Comparison of ENCODE assay signal across 8 mouse cellular contexts in genomic region chr4:140469760-140470452, GRCm38 (mm10).
A peak's percentile ranks its signal among the peaks of the same experiment; 100 is the strongest.
DNase-seq lines count a peak whose midpoint lies in the region; ATAC-seq lines count a peak whose summit lies in the region.

No protein-coding gene starts in this region.

- H3K4me1 ChIP-seq in hindbrain, embryonic 10.5 days (replicated peaks) = 0 out of 2 replicates have a peak, but pooled peaks cover 11% of the 10 kb centered on the region
- peaks cover 6% of the 10 kb centered on the region; the same call in 1 of the 2 replicates for H3K4me1 ChIP-seq in hindbrain, embryonic 16.5 days (ENCODE audit: control insufficient read depth, insufficient read depth, low read depth, low read length)
- no peaks in the 10 kb centered on the region for H3K4me1 ChIP-seq in heart, embryonic 11.5 days (ENCODE audit: control insufficient read depth, insufficient read depth, low read length)

- no peaks in the 10 kb centered on the region for H3K36me3 ChIP-seq in hindbrain, embryonic 10.5 days
- H3K36me3 ChIP-seq in hindbrain, embryonic 16.5 days (ENCODE audit: control insufficient read depth, insufficient read depth, low read length) = no peaks in the 10 kb centered on the region
- no peaks in the 10 kb centered on the region for H3K36me3 ChIP-seq in heart, embryonic 11.5 days (ENCODE audit: control insufficient read depth, insufficient read depth, low read length)

- peaks cover 15% of the 10 kb centered on the region; the same call in 1 of the 2 replicates for H3K27me3 ChIP-seq in hindbrain, embryonic 10.5 days (ENCODE audit: insufficient read depth, poor library complexity, severe bottlenecking)
- H3K27me3 ChIP-seq in hindbrain, embryonic 16.5 days (replicated peaks; ENCODE audit: control insufficient read depth, insufficient read depth, low read length) = no peaks in the 10 kb centered on the region
- H3K27me3 ChIP-seq in heart, embryonic 11.5 days (ENCODE audit: control insufficient read depth, insufficient read depth, low read length) = no peaks in the 10 kb centered on the region; the same call in 1 of the 2 replicates

- intact Hi-C loops in left cerebral cortex, postnatal 25 days (cut with DNase I) = no loop called here

- DNase-seq in hindbrain, embryonic 10.5 days (ENCODE audit: low spot score) = peak; percentile 10
- peak; percentile 39 for DNase-seq in ES-CJ7 (ENCODE audit: low read depth, low spot score)
- peak; percentile 15 to 32 for DNase-seq in cerebellum, adult 18-20 months
- peak; percentile 56 to 84 for DNase-seq in left cerebral cortex, postnatal 25 days (ENCODE audit: low spot score in 2 of 2)
- DNase-seq in thymus, postnatal 10 days (ENCODE audit: low spot score in 2 of 2) = no peak

- no peak overlapping the region for H3K4me3 ChIP-seq in hindbrain, embryonic 10.5 days
- H3K4me3 ChIP-seq in hindbrain, embryonic 16.5 days (ENCODE audit: low read length) = no peak overlapping the region
- no peak overlapping the region for H3K4me3 ChIP-seq in heart, embryonic 11.5 days (ENCODE audit: low read depth, low read length)

- no peak overlapping the region for H3K27ac ChIP-seq in hindbrain, embryonic 10.5 days
- no peak overlapping the region for H3K27ac ChIP-seq in hindbrain, embryonic 16.5 days (ENCODE audit: low read depth, low read length)
- no peak overlapping the region for H3K27ac ChIP-seq in heart, embryonic 11.5 days (ENCODE audit: low read depth, low read length)

- 72% methylated on average over 13 of the region's 13 CpGs for WGBS in hindbrain, embryonic 10.5 days
- 73% methylated on average over 13 of the region's 13 CpGs for WGBS in hindbrain, embryonic 16.5 days
- 63% methylated on average over 13 of the region's 13 CpGs for WGBS in heart, embryonic 11.5 days (ENCODE audit: insufficient replicate concordance)

- H3K4me2 ChIP-seq in hindbrain, embryonic 16.5 days (ENCODE audit: low read length) = no peak overlapping the region
- H3K4me2 ChIP-seq in heart, embryonic 11.5 days = no peak overlapping the region

- H3K9me3 ChIP-seq in hindbrain, embryonic 10.5 days = peaks cover 2% of the 10 kb centered on the region; the same call in 1 of the 2 replicates
- H3K9me3 ChIP-seq in hindbrain, embryonic 16.5 days (ENCODE audit: control insufficient read depth, low read length) = no peaks in the 10 kb centered on the region
- H3K9me3 ChIP-seq in heart, embryonic 11.5 days (replicated peaks; ENCODE audit: control insufficient read depth, low read length) = no peaks in the 10 kb centered on the region

- no peak for ATAC-seq in hindbrain, embryonic 16.5 days
- no peak for ATAC-seq in heart, embryonic 11.5 days (replicated peaks; ENCODE audit: insufficient number of reproducible peaks, low FRiP score, low TSS enrichment)
- no peak for ATAC-seq in inflammation-experienced regulatory T-cells, adult 6 months

- no peak overlapping the region for H3K9ac ChIP-seq in hindbrain, embryonic 16.5 days (ENCODE audit: low read depth, low read length)
- H3K9ac ChIP-seq in heart, embryonic 11.5 days (ENCODE audit: low read depth, low read length) = no peak overlapping the region

Comparison
In these comparisons a context has a peak if more than half of its experiments do, and no peak if none do; other contexts are left out.
1. DNase-seq: peak in hindbrain, embryonic 10.5 days (single experiment), ES-CJ7 (single experiment), cerebellum, adult 18-20 months (2 of 2) and left cerebral cortex, postnatal 25 days (2 of 2); none in thymus, postnatal 10 days (0 of 2).